Mouse (Mus musculus) ES-E14 (cell line): ENCODE measurements around the gene Prg2.

Source experiments
- CHD2 ChIP-seq: IDR thresholded peaks from 2 replicates; pipeline ENCODE4 v1.6.1; 2014; ENCODE audit warnings: mild to moderate bottlenecking, low read depth, low read length, inconsistent platforms
- HCFC1 ChIP-seq: IDR thresholded peaks from 2 replicates; pipeline ENCODE4 v1.6.1; 2012; ENCODE audit warnings: low read length, inconsistent platforms, borderline replicate concordance; ENCODE audit not compliant: insufficient read depth
- MAFK ChIP-seq: IDR thresholded peaks from 2 replicates; pipeline ENCODE4 v1.6.1; 2014; ENCODE audit warnings: mild to moderate bottlenecking, low read depth, low read length, inconsistent platforms; ENCODE audit not compliant: insufficient read depth
- ZC3H11A ChIP-seq: IDR thresholded peaks from 2 replicates; pipeline ENCODE4 v1.6.1; 2012; ENCODE audit warnings: low read depth, mild to moderate bottlenecking, inconsistent platforms, low read length, borderline replicate concordance
- ZNF384 ChIP-seq: IDR thresholded peaks from 2 replicates; pipeline ENCODE4 v1.6.1; 2012; ENCODE audit warnings: low read depth, low read length, inconsistent platforms

- TF ChIP-seq HCFC1 (no peak), MAFK (no peak), ZNF384 (no peak), ZC3H11A (no peak), CHD2 (no peak)
These were observed 52.9 kb downstream of the Prg2 start for GRCm38 (mm10) chr2:85033121-85033520.
